Mouse (Mus musculus) cerebellum, adult 2 months (tissue): ENCODE measurements around the gene Tmtc4.

Experiments
- CTCF ChIP-seq: fragments of 200-500 bp; IDR thresholded peaks from 2 replicates; pipeline ENCODE4 v1.5.1; 2011; ENCODE audit warnings: low read depth, mild to moderate bottlenecking, control low read depth, low read length, moderate library complexity, borderline replicate concordance; ENCODE audit not compliant: insufficient read depth
- POLR2A ChIP-seq: fragments of 200-500 bp; IDR thresholded peaks from 2 replicates; pipeline ENCODE4 v1.6.1; 2011; ENCODE audit warnings: low read length, control low read depth, borderline replicate concordance; ENCODE audit not compliant: insufficient read depth

DNA sequence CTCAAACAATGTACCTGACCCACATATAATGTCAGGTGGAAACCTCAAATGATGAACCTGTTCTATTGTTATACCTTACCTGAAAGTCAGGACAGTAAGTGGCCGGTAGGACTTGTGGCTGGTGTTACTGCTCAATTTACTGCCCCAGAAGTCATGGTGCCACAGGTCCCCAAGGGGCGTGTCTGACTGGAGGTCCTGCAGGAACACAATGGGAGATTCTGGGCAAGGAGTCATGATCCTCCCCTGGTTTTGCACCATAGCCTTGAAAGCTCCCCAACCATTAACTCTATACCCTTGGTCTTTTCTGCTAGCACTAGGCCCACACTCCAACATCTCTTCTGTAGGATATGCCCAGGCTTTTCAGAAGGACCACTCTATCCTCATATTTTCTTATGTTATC lies 10.7 kb downstream of the Tmtc4 start:
- TF ChIP-seq POLR2A (no peak), CTCF (no peak)
